Mouse (Mus musculus) thymus, postnatal 4 days (tissue): ENCODE results near the gene Crb1.
"Not testable (repeated sequence)": the region's sequence is repeated elsewhere in the genome, so short reads cannot be mapped to it uniquely, and the experiment has no call there.

Experiments
- DNase-seq: peaks from one replicate; pipeline ENCODE4 v3.0.0; 2021

The Crb1 gene

GRCm38 (mm10) chr1:139328286-139328685 lies 48.6 kb downstream of the Crb1 start:
- DNase-seq, result no peak

DNA sequence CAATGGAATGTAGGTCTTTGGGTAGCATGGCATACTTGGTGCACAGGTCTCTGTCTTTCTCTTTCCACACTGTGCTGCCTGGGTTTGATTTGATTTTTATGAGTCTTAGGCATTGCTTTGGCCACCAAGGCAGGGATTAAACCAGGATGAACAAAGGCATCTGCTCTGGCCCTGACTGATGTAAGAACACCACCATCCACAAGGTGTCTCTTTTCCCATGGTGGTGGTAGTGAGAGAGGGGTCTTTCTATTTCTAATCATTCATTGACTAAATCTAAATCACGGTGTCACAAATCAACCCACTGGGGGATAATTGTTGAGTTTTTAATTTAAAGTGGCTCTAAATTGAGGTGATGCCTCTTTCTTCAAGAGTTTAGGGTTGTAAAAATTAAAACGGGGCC lies 51.5 kb downstream of the Crb1 start:
- no peak for DNase-seq

GRCm38 (mm10) chr1:139319798-139320197 lies 57.1 kb downstream of the Crb1 start:
- no peak for DNase-seq

DNA sequence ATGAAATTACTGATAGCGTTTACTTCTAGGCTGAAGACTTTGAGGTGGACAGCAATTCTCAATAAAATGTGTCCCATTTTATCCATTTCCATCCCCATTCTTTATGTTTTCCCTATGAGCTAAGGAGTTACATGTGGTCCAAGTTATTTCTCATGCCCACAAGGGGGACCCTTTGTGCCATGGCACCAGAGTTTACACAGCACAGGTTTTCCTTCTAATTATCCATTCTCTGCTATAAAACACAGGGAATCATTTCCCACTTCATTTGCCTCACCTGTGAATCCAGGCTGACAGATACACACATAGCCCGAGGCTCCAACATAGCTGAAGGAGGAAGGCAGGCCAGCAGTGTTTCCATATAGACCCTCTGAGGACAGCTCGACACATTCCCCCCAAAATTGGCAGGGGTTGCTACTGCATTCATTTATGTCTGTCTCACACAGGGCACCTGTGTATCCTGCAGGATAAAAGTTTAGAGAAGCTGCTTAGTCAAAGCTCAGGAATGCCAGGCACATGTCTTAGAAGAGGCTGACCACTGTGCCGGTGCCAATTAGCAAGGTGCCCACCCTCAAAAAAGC lies 62.5 kb downstream of the Crb1 start:
- DNase-seq, result no peak

DNA sequence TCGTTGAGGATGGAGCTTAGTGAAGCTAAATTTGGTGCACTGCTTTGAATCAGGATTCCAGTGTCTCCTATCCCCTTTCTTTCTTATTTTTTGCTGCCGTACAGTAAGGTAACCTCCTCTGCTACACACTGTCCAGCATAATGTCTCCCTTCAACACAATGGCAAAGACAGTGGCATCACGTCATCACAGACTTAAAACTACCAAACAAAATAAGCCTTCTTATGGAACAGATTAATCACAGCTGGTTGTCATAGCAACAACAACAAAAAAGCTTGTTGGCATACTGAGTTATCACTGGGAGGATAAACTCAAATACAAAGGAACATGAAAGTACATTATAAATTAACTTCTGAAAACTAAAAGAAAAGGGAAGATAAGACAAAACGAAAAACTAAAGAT lies 68.0 kb downstream of the Crb1 start:
- DNase-seq, result no peak

GRCm38 (mm10) chr1:139302519-139302918 lies 74.4 kb downstream of the Crb1 start:
- not testable (repeated sequence) for DNase-seq

DNA sequence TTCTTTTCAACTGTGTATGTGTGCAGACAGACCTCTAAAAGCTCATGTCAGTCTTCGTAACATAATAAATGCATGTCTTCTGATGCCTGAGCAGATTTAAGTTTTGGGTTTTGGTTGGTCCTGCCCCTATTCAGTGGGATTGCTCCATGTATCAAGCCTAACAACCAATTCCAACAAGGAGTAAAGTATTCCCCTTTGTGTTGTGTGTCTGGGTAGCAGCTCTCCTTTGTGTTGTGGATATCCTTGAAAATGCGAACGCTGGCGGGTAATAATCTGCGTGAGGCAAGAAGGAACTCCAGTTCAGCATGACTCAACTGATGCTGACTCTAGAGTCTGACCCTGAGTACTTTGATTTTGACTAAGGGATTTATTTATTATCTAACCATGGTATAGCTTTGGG lies 75.1 kb downstream of the Crb1 start:
- DNase-seq, result no peak

GRCm38 (mm10) chr1:139292023-139292422 lies 84.9 kb downstream of the Crb1 start:
- no peak for DNase-seq

GRCm38 (mm10) chr1:139291593-139291992 lies 85.3 kb downstream of the Crb1 start:
- no peak for DNase-seq

GRCm38 (mm10) chr1:139276619-139277320 lies 100.1 kb downstream of the Crb1 start:
- DNase-seq, result no peak

DNA sequence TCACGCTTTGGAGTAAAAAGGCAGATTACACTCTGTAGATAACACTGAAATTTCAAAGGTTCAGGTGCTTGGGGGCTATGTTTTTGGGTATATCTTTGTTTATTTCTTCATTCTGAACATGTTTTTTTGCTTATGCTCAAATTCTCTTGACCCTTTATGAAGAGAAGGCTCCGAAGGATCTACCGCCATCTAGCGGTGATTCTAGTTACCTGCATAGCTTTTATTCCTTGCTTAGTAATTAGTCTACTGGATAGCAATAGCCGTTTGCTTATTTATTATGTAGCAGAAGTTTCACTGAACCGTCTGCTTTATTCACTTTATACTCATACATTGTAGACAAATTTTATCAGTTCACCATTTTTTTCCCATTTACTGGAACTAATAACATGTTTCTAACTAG lies 109.1 kb downstream of the Crb1 start:
- DNase-seq, result peak; percentile 37

DNA sequence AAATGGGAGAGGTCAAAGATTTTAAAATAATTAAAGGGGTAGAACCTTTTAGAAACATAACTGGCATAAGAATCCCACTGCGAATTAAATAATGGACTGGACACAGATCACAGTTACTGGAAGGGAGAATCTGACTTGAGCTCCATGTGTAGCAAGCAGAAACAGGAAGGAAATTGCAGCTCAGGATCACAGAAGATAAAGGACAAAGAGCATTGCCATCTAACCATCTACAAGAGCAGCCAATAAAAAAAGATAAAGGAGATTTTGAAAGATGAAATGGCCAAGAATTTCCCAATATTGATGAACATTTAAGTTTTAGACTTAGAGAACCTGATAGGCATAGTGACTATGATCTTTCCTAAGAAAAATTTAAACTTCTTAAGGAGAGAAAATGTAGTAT lies 112.7 kb downstream of the Crb1 start:
- no peak for DNase-seq

- DNase-seq, result no peak
Measured at GRCm38 (mm10) chr1:139263158-139263557, 113.7 kb downstream of the Crb1 start.

DNA sequence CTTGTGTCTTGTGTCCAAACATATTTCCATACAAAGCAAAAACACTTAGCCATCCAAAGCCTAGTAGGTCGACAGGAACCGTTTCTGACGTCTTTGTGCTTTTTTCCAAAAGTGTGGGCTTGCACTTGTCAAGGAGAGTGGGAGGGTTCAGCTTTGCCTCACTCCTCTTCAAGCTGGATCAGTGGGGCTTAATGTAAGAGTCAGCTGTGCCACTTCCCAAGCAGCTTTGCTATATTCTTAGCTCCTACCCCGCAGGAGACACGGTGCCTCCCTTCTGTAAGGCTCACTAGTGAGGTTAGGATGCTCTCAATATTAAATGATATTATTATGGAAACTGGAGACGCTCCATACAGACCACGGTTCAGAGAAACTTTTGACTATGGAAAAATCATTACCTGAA lies 121.3 kb downstream of the Crb1 start:
- DNase-seq, result no peak

DNA sequence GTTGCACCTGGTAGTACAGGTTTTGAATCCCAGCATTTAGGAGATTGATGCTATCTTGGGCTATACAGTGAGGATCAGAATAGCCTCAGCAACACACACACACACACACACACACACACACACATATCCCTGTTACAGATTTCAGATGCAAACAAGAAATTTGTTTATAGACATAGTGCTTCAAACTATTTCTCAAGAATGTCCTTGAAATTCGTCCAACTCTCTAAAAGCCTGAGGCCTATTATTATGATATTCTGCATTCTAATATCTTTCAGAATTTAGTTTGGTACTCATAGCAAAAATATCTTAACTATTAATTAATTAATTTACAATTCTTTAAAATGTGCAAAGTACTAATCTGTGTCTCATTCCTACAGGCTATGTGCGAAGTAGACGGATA lies 124.9 kb downstream of the Crb1 start:
- DNase-seq, result no peak

GRCm38 (mm10) chr1:139249159-139249558 lies 127.7 kb downstream of the Crb1 start:
- DNase-seq, result no peak

GRCm38 (mm10) chr1:139246723-139247380 lies 130.0 kb downstream of the Crb1 start:
- no peak for DNase-seq

DNA sequence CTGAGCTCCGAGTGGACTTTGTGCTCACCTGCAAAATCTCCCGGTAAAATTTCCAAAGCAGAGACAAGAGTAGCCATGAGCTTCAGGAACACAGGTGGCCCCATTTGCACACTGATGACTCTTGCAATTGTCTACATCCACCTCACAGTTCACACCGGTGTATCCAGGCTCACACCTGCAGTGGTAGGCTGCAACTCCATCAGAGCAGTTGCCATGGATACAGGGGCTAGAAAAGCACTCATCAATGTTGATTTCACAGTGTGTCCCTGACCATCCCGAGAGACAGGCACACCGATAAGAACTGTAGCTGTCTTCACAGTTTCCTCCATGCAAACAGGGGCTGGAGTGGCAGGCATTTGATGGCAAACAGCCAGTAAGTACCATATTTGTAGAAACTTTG lies 140.1 kb downstream of the Crb1 start:
- no peak for DNase-seq

- no peak for DNase-seq
Measured at GRCm38 (mm10) chr1:139234611-139235568, 142.0 kb downstream of the Crb1 start.

- DNase-seq, result no peak
Measured at GRCm38 (mm10) chr1:139232636-139233035, 144.3 kb downstream of the Crb1 start.

DNA sequence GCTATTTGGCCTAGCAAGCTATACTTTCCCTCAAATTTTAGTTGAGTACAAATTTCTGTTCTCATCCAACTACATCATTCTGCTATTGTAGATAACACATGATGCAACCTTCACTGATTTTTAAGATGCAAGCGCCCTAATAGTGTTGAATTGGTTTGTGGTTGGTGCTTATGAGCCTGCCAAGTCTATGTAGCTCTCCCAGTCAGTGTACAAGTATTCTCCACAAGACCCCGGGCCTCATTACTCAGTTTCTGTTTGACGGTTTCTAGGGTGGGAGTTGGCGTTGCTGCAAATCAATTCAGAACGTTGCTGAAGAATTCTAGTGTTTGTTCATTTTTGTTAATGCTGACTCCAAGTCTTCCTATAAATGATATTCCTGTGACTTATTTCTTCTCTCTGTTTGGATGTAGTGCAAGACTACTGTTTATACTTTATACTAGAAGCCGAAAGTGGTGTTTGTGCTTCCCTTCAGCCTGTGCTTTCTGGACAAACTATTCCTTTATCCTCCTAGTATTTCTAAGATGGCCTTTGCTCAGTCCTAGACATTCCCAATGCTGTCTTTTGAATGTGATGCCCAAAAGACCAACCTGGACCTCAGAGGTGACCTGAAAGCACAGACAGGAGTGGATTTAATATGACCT lies 152.5 kb downstream of the Crb1 start:
- no peak for DNase-seq

GRCm38 (mm10) chr1:139223804-139224203 lies 153.1 kb downstream of the Crb1 start:
- no peak for DNase-seq

DNA sequence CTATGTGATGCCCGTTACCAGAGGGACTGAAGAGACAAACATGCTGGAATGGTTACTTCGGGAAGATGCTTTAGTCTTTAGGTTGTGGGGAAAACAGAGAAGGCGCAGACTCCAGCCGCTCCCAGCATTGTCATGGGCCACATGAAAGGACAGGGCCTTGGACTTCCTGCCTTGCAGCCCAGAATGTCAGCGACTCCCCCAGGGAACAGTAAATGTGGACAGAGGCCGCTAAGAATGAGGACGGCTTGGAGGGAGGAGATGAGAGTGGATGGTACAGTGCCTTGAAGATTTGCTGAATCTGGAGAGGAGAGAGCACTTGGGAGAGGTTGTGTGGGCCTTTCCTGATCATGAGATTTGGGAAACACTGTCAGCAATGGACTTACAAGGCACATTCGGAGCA lies 161.6 kb downstream of the Crb1 start:
- DNase-seq, result no peak
